Mouse (Mus musculus): ENCODE results near the gene Dchs1.

The Dchs1 gene

DNA sequence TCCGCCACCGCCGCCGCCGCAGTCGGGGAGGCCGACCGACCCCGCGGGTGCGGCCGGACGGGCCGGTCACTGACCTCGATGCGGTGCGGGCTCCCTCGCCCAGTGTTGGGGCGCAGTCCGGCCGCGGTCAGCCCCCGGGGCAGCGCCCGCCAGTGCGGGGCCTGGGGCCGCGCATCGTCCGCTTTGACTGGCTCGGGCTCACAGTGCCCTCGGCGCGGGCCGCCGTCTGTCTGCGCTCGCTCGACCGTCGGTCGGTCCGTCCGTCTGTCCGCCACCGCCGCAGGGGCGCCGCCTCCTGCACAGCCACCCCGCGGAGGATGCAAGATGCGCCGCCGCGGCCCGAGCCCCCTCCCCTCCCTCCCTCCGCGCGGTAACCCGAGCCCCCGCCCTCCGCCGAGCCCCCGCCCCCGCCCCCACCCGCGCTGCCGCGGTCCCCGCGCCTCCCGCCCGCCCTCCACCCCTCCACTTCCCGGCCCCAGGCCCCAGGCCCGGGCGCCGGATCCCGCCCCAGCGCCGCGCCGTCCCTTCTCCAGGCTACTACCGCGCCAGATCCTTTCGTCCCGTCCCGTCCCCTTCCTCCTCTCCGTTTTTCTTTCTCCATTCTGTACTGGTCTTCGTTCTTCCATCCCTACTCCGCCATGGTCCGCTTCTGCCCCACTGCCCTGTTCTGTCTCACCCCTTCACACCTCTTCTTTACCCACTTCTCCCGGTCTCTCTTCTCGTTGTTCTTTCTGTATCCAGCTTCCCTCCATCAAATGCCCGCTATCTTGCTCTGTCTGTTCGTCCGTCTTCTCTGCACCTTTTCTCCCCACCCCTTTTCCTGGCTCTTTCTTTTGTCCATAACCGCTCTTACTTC lies at the start of gene Dchs1:
Gene Dchs1, minus strand, starts transcription at position 370 of the 856 bp plus-strand sequence.
- ATAC-seq (ENCODE audit: low TSS enrichment) = 0 out of 2 replicates have a peak, but pooled peaks have one; percentile 10

DNA sequence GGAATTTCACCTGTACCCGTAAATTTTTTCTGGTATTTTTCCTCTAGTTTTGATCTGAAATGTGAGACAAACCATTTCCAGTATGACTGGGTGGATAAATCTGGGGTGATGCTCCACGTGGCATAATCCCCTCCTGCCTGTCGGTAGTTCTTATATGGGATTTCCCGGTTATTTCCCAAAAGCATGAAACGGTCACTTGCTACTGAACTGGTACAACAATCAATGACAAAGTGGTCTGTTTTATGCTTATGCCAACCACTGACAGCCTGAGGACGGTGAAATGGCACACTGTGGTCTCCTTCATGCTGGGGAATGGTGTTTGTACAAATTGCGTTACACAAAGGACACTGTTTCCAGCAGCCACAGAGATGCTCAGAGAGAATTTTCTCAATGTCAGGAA lies 36.8 kb upstream of the Dchs1 start:
- ATAC-seq (ENCODE audit: low TSS enrichment) = no peak

DNA sequence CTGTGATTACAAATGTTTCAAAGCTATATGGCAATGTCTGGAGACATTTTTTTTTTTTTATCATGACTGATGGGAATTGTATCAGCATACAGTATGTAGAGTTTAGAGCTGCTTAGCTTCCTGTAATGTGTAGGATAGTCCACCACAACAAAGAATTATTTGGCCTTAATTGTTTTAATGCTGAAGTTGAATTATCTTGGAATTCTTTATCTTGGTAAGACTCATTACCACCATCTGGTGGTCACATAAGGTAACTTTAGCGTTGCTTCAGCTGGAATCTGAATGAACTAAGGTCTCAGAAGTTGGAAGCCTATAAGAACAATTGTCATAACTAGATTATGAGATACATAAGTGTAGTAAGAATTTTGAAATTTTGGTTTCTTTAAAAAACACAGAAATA lies 31.0 kb upstream of the Dchs1 start:
- ATAC-seq (ENCODE audit: low TSS enrichment) = no peak

GRCm38 (mm10) chr7:105816736-105817135 lies 29.3 kb upstream of the Dchs1 start:
- ATAC-seq (ENCODE audit: low TSS enrichment) = peak; percentile 55; the same call in 1 of the 2 replicates

DNA sequence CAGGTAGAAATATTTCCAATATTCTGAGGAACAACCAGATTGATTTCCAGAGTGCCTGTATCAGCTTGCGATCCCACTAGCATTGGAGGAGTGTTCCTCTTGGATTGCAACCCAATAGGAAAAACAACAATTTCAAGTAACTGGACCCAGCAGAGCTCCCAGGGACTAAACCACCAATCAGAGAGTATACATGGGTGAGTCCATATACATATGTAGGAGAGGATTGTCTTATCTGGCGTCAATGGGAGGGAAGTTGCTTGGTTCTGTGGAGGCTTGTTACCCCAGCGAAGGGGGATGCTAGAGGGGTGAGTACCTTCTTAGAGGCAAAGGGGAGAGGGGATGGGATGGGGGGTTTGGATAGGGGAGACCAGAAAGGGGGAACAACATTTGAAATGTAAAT lies 25.9 kb upstream of the Dchs1 start:
- ATAC-seq (ENCODE audit: low TSS enrichment) = no peak

- ATAC-seq (ENCODE audit: low TSS enrichment) = no peak
Observed at GRCm38 (mm10) chr7:105812566-105812965, 25.1 kb upstream of the Dchs1 start.

GRCm38 (mm10) chr7:105811516-105811915 lies 24.1 kb upstream of the Dchs1 start:
- ATAC-seq (ENCODE audit: low TSS enrichment) = no peak

DNA sequence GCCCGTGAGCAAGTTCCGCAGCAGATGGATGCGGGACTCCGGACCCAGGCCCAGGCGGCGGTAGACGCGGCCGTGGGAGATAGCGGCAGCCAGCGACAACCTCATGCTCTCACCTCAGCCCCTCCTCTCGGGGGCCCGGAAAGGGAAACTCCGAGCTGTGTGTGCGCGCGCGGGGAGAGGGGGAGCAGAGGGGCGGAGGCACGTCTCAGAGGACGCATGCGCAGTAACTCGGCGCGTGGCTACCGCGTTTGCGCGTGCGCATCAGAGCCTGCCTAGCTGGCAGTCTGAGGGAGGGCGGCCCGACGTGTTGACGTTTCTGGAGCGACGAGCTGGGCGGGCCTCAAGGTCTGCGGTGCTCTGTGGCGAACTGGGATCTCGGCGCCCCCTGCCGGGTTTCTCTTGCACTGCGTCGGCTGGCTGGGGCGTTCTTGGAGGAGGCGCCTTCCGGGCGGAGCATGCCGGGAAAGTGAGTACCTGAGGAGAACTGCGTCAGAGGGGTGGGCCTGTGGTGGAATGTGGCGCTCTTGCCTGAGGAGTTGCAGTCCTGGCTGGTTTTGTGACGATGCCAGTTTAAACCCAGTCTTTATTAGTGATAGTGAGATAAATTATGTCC lies 23.5 kb upstream of the Dchs1 start, which contains the start of gene Mrpl17:
Gene Mrpl17, minus strand, starts transcription at position 223 of the 613 bp plus-strand sequence.
- peak; percentile 94 for ATAC-seq (ENCODE audit: low TSS enrichment)

- ATAC-seq (ENCODE audit: low TSS enrichment) = peak; percentile 57; the same call in 1 of the 2 replicates
Observed at GRCm38 (mm10) chr7:105810280-105810876, 22.9 kb upstream of the Dchs1 start.

GRCm38 (mm10) chr7:105809836-105810235 lies 22.4 kb upstream of the Dchs1 start:
- ATAC-seq (ENCODE audit: low TSS enrichment) = no peak

DNA sequence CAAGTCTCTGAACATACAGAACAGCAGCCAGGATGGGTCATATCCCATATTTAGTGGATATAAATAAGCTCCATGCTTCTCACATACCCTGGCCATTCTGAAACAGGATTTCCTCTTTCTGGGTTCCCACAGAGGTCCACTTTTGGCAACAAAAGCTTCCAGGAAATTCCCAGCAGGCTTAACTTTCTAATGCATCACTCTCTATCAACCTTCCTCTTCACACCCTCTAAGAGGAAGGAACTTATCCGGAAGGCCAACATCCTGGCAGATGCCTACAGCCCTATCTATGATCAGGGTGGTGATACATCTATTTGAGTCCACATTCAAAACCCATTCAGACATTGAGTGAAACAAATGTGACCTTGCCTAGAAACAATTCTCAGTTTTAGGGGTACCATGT lies 20.9 kb upstream of the Dchs1 start:
- ATAC-seq (ENCODE audit: low TSS enrichment) = no peak

- no peak for ATAC-seq (ENCODE audit: low TSS enrichment)
Observed at GRCm38 (mm10) chr7:105806716-105807115, 19.3 kb upstream of the Dchs1 start.

DNA sequence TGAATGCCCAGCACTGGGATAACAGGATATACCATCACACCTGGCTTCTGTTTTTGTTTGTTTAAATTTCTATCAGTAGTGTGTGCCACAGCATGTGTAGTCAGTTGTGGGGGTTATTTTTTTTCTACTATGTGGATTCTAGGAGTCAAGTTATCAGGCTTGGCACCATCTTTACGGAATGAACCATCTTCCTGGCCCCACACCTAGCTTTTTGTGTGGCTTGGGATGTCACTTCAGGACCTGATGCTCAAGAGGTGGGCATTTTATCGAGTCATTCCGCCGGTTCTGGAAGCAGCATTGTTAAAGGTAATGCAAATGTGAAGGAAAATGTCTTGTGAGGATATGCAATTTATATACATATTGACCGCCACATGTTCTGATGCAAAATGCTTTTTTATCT lies 18.7 kb upstream of the Dchs1 start:
- ATAC-seq (ENCODE audit: low TSS enrichment) = no peak

DNA sequence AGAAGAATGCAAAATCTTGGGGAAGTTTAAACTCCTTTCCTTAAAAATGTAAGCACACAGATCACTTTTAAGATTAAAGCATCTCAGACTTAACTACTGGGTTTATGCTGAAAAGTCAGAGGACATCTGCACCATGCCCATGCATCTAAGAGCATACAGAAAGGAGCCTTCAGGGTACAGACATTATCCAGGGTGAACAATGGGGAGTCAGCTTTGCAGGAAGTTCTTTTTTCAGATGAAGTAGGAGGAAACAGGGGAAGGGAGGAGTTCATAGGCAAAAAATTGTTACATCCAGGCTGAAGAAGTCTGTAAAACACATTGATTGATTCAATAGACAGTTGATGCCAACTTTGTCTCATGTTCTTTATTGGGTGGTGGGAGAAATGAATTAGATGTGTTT lies 16.0 kb upstream of the Dchs1 start:
- ATAC-seq (ENCODE audit: low TSS enrichment) = no peak

DNA sequence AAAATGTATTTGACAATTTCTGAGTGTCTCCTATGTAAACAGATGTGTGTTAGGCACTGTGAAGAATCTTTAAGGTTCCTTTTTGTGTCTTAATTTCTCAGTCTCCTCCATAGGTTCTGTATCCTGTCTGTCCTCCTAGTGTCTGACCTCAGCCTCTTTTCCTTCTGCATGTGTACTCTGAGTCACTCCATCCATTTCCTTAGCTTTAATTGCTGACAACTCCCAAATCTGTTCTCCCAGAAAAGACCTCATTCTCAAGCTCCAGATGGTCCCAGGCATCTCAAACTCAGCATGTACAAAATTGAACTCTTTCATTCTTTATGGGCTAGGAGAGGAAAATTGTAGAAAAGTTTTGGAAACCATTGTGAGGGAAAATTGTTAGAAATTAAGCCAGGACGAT lies 15.3 kb upstream of the Dchs1 start:
- peak; percentile 94 for ATAC-seq (ENCODE audit: low TSS enrichment)

DNA sequence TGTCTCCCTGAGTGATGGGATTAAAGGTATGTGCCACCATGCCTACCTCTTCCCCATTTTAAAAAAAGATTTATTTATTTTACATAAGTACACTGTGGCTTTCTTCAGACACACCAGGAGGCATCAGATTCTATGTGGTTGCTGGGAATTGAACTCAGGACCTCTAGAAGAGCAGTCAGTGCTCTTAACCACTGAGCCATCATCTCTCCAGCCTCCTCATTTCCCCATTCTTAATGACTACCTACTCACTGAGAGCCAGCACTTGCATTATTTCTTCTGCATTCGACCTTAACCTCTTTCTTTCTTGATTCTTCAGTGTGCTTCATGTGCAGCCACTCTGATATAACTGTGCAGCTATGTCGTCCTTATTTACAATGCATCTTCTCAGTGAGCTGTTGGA lies 14.9 kb upstream of the Dchs1 start:
- no peak for ATAC-seq (ENCODE audit: low TSS enrichment)

DNA sequence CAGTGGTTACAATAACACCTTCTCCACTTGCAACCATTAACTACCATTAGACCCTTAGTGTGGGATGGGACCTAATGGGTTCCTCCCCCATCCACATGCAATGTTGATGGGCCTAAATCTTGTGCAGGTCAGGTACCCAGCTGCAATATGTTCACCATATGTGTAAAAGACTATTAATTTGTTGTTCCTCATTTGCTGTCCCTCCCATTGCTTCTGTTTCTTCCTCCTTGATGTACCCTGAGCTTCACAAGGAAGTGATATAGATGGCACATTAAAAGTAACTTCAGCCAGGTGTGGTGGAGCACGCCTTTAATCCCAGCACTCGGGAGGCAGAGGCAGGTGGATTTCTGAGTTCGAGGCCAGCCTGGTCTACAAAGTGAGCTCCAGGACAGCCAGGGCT lies 9.5 kb upstream of the Dchs1 start:
- no peak for ATAC-seq (ENCODE audit: low TSS enrichment)

- ATAC-seq (ENCODE audit: low TSS enrichment) = no peak
Observed at GRCm38 (mm10) chr7:105795759-105796366, 8.4 kb upstream of the Dchs1 start.

DNA sequence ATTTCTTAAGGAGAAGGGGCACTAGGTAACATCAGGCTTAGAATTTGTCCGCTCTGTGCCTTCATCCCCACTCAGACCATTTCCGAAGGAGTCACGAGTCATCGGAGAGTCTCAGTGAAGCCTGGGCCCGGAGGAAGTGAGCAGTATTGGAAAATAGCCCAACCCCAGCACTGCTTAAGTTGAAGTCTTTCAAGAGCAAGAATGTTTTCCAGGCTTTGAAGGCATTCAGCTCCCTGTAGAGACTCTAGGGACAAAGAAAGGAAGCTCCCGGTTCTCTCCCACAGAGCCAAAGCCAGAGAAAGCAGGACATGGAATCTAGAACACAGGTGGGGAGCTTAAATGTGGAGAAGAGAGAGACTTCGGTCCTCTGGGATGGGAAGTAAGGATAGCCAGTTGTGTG lies 6.2 kb upstream of the Dchs1 start:
- no peak for ATAC-seq (ENCODE audit: low TSS enrichment)

GRCm38 (mm10) chr7:105791147-105791546 lies 3.7 kb upstream of the Dchs1 start:
- peak; percentile 84 for ATAC-seq (ENCODE audit: low TSS enrichment)

DNA sequence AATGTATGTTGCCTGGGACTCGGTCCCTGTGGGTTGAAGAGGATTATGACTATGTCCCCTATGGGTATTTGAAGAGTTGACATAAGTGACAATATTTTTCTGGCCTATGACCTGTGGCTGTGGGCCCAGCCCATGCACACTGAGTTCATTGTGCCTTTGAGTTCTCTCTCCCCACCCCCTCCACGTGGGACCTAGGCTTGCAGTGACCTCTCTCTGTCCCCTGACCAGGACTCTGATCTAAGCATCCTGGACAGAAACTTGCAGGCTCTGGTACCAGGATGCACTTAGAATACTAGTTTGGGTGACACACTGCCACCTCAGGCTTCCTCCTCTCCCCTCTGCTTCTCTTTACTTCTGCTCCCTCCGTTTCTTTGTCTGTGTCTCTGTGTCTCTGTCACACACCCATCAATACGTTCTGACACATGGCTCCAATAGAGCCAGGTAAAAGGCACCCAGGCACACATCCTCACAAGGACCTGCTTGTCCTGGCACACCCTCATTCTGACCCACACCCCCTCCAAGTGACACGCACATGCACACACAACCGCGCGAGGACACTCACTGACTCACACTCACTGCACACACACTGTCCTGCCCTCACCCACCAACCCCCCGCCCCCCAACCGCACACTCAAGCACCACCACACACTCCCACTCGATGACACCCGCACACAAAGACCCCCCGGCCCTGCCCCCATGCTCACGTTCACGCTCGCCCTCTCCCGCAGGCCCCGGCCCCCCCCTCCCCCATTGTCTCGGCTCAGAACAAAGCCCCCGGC lies 759 bp downstream of the Dchs1 start:
- no peak for ATAC-seq (ENCODE audit: low TSS enrichment)

DNA sequence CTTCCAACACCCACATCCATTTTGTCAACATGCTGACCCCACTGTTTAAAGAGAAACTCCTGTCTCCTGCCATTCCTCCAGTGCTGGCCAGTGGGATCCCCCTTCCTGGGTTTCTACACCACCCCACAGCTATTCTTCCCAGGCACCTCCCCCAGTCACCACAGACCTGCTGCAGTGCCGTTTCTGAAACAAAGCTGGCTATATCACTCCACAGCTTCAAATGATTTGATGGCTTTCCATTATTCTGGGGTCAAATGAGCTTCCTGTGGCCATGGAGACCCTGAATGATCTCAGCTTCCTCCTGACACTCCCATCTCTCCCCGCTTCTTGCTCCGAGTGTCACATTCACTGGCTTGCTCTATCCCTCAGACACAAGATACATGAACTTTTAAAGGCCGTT lies 2.9 kb downstream of the Dchs1 start:
- no peak for ATAC-seq (ENCODE audit: low TSS enrichment)

Data from frontal cortex, adult (tissue).